Mouse (Mus musculus): ENCODE measurements around the gene Slc1a2.
A peak's percentile ranks its signal among the peaks of the same experiment; 100 is the strongest.

Slc1a2 gene

GRCm38 (mm10) chr2:102768267-102768666 is 109.8 kb downstream of the Slc1a2 start:
- DNase-seq, result no peak

GRCm38 (mm10) chr2:102771304-102771703 is 112.8 kb downstream of the Slc1a2 start:
- no peak for DNase-seq

- no peak for DNase-seq
Measured at GRCm38 (mm10) chr2:102772276-102772675, 113.8 kb downstream of the Slc1a2 start.

- no peak for DNase-seq
Measured at GRCm38 (mm10) chr2:102774700-102775099, 116.2 kb downstream of the Slc1a2 start.

- no peak for DNase-seq
Measured at GRCm38 (mm10) chr2:102775561-102775960, 117.1 kb downstream of the Slc1a2 start.

- no peak for DNase-seq
Measured at GRCm38 (mm10) chr2:102778208-102778607, 119.7 kb downstream of the Slc1a2 start.

GRCm38 (mm10) chr2:102782751-102783150 is 124.3 kb downstream of the Slc1a2 start:
- DNase-seq, result no peak

GRCm38 (mm10) chr2:102785696-102786095 is 127.2 kb downstream of the Slc1a2 start:
- DNase-seq, result no peak

GRCm38 (mm10) chr2:102791641-102792040 is 133.2 kb downstream of the Slc1a2 start:
- DNase-seq, result no peak

- DNase-seq, result no peak
Measured at GRCm38 (mm10) chr2:102792804-102793203, 134.3 kb downstream of the Slc1a2 start.

GRCm38 (mm10) chr2:102795034-102795433 is 136.6 kb downstream of the Slc1a2 start:
- DNase-seq, result no peak

GRCm38 (mm10) chr2:102798149-102798548 is 139.7 kb downstream of the Slc1a2 start:
- DNase-seq, result no peak

- no peak for DNase-seq
Measured at GRCm38 (mm10) chr2:102801899-102802298, 143.4 kb downstream of the Slc1a2 start.

GRCm38 (mm10) chr2:102804109-102804508 is 145.7 kb downstream of the Slc1a2 start:
- DNase-seq, result no peak

- DNase-seq, result no peak
Measured at GRCm38 (mm10) chr2:102805283-102805682, 146.8 kb downstream of the Slc1a2 start.

- no peak for DNase-seq
Measured at GRCm38 (mm10) chr2:102805761-102806496, 147.5 kb downstream of the Slc1a2 start.

- no peak for DNase-seq
Measured at GRCm38 (mm10) chr2:102807633-102808032, 149.2 kb downstream of the Slc1a2 start.

GRCm38 (mm10) chr2:102809436-102809835 is 151.0 kb downstream of the Slc1a2 start:
- DNase-seq, result no peak

GRCm38 (mm10) chr2:102812756-102813155 is 154.3 kb downstream of the Slc1a2 start:
- no peak for DNase-seq

GRCm38 (mm10) chr2:102815289-102815809 is 156.9 kb downstream of the Slc1a2 start:
- no peak for DNase-seq

- DNase-seq, result no peak
Measured at GRCm38 (mm10) chr2:102820225-102820711, 161.8 kb downstream of the Slc1a2 start.

- DNase-seq, result no peak
Measured at GRCm38 (mm10) chr2:102820790-102821189, 162.3 kb downstream of the Slc1a2 start.

- peak; percentile 17 for DNase-seq
Measured at GRCm38 (mm10) chr2:102822036-102822435, 163.6 kb downstream of the Slc1a2 start.

GRCm38 (mm10) chr2:102825961-102826633 is 167.6 kb downstream of the Slc1a2 start:
- DNase-seq, result no peak
